Mouse (Mus musculus): ENCODE measurements around the gene Trmt61a.

- TF ChIP-seq CTCF (IDR thresholded peaks at IDR 0.05; ENCODE audit: extremely low read depth, insufficient read depth, insufficient read length, insufficient replicate concordance): no peak
- TF ChIP-seq POLR2A (IDR thresholded peaks at IDR 0.05; ENCODE audit: low read depth, low read length): no peak
These were observed 48.2 kb downstream of the Trmt61a start for GRCm38 (mm10) chr12:111726122-111726463.
